Mouse (Mus musculus) layer of hippocampus, postnatal 10 days (tissue): ENCODE results near the gene Twsg1. TPM values are rescaled to one million over a fixed set of nuclear protein-coding genes. Genes with fewer than 3 reads are reported as not detected.

Source experiments
- DNase-seq, 2 experiments: peaks; one replicate each; pipeline ENCODE4 v3.0.0; 2021; ENCODE audit warnings: low spot score in 2 of 2
- total RNA-seq, 2 experiments: library from RNA; stranded (reverse); gene quantifications; 2 replicates each; pipeline ENCODE4 v1.2.3; 2021

Twsg1 gene
- total RNA-seq, 2 experiments from 2014 or later: 34.8 to 35.3 TPM

DNA sequence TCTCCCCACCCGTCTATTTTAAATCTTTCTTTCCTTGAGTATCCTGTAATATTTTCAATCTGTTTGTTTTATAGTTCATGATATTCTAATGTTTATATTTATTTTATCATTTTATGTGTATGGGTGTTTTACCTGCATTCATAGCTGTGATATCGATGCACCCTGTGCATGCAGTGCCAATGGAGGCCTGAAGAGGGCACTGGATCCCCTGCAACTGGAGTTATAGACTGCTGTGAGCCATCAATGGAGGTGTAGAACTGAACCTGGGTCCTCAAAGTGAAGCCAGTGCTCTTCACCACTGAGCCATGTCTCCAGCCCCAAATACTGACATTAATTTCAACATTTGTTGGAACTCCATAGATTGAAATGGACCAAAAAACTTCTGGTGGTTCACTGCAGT is 17.3 kb downstream of the Twsg1 start:
- no peak for DNase-seq

DNA sequence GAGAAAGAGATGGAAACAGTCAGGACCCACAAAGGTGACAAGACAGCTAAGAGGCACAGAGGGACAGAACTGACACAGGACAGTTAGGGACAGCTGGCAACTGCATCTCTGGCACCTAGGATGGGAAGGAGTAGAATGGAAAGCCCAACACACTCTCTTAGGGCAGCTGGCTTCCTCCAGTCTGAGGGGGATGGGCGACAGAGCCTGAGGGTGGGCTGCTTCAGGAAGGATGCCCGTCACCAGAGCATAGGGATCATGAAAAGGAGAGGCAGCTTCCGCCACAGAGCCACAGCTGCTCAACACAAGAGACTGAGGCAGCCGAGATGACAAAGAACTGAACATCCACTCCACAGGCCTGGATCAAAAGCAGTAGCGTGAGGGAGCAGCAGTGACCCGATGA is 19.5 kb downstream of the Twsg1 start:
- peak in 1 of 2 experiments; percentile 27 for DNase-seq

DNA sequence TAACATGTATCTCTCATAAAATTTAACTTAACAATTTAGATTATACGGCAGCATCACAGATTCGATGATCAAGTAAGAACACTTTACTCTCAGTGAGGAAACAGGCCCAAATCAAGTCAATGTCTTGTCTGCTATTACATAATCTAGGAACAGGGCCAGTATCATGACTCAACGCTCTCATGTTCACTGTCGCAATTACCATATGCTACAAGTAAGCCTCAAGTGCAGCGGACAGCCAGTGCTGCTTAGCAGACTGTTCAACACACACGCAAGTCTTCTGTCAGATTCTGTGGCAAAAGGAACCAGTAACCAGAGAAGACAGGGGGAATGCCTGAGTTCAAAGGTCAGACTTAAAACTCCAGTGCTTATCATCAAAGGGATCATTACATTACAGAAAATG is 20.1 kb downstream of the Twsg1 start:
- no peak for DNase-seq

DNA sequence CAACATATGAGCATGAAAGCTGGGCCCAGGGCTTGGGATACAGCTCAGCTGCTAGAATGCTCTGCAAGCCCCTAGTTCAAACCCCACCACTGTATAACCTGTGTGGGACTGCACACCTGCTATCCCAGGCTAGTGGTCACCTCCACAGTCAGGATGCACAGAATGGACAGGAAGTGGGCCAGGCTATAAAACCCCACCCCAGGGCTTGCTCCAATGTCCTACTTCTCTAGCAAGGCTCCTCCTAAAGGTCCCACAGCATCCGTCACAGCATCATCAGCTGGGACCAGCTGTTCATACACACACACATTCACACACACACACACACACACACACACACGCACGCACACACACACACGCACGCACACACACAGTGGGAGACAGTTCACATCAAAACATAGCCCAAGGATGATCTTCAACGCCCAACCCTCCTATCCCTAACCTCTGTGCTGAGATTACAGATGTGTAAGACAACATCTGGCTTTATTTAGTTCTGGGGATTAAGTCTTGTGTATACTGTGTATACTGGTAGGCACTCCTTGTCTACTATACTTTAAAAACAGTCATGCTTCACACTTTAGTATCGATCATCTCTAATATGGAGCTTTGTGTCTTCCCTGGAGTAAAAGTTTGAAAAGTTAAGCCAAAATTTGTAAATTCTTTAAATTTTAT is 20.7 kb downstream of the Twsg1 start:
- DNase-seq: no peak

DNA sequence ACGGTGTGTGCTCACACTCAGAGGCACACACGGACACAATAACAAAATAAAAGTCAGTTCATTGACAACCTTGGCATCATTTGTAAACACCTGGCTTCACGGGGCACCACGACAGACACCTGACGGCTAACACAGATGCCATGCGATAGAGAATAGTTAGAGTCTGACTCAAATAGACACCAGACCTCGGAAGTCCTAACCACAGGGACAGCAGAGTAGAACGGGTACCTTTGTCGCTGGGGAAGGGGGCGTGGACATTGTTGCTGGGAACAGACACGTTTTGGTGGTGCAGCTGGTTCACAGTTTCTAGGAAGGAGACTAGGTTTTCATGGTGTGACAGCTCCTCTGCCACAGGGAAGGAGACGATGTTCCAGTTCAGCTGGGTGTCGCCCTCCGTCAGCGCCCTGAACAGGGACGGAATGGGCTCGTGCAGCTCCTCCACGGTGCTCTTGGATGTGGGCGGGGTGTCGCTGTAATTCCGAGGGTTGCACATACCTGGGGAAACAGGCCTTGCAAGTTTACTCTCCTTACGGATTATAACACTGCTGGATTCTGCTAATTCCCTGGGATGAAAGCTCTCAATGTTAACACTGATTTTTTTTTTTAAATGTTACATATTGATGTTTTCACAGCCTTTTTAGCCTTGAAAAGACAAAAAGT is 21.6 kb downstream of the Twsg1 start:
- DNase-seq: no peak

DNA sequence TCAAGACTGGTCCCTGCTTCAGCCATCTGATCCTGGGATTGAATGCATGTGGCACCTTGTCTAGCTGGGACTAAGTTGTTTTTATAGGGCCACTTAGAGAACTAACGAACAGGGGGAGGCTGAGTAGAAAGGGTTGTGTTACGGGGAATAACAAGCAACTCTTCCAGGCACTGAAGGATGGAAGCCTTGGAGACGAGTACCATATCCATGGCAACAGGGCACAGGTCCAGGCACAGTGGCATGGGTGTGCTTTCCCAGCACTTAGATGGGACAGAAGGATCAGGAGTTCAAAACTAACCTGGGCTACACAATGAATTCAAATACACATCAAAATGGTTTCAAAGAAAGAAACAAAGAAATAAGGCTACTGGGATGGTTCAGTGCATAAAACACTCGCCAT is 23.9 kb downstream of the Twsg1 start:
- DNase-seq: peak; percentile 70 to 71

DNA sequence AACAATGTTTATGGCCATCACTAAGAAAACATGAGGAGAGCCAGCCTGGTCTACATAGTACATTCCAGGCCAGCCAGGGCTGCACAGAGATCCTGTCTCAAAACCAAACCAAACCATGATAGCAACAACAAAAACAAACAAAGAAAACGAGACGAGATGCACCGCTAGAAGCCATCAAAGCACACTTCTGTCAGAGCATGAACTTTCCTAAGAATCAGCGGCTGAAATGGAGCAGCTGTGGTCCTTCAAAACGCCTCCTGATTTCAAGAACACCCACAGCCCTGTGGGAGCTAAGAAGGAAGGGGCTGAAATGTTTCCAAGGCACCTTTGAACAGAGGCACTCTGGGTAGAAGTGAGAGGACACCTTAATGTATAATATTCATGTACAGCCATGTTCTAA is 26.8 kb downstream of the Twsg1 start:
- no peak for DNase-seq

DNA sequence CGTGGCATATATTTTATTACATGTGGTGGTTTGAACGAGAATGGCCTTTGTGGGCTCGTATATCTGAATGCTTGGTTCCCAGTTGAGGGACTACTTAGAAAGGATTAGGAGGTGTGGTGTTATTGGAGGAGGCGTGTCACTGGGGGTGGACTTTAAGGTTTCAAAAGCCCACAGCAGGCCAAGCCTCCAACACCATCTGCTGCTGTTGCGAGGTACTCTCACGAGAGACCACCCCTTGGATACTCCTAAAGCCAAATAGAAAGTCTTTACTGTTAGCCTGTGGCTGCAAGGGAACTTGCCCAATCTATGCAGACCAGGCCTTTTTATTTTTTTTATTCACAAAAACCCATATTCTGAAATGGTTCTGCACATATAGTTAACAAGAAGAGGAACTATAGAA is 29.1 kb downstream of the Twsg1 start:
- no peak for DNase-seq

DNA sequence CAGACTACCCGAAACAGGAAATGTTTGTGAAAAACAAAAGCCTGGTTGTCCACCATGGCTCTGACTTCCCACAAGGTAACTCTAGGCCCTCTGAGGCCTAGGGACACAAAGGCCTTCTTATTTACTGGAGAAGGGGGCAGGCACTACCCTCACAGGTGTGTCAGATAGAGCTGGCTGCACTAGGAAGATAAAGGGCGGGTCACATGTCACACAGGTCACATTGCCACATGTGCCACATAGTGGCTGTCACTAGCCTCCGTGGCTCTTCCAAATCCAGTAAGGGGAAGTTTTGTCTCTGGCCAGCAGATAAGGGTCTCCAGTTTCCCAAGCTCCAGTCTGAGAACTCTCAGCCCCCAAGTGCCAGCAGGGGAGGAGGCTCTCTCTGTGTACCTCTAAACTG is 31.8 kb downstream of the Twsg1 start:
- no peak for DNase-seq

DNA sequence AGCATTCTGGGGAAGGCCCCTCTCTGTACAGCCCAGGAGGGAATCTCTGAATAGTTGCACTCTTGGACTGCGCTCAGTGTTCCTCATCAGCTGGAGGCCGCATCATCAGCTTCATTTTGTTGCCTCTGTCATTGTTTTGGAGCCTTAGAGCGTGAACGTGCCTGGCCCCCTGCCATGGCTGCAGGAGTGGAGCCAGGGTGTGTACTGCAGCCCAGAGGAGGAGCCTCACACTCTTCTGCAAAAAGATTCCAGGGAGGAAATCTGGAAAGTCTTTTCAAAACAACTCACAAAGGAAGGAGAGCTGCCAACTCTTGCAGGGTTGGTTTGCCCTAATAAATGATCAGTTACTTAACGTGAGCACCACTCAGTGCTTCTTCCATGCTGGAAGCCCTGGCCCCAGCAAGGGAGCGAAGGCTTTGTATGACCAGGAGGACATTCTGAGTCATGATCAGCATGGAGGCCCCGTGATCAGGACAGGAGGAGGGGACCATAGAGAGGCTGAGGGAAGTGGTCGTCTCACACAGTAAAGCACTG is 34.8 kb downstream of the Twsg1 start:
- peak; percentile 83 to 87 for DNase-seq

DNA sequence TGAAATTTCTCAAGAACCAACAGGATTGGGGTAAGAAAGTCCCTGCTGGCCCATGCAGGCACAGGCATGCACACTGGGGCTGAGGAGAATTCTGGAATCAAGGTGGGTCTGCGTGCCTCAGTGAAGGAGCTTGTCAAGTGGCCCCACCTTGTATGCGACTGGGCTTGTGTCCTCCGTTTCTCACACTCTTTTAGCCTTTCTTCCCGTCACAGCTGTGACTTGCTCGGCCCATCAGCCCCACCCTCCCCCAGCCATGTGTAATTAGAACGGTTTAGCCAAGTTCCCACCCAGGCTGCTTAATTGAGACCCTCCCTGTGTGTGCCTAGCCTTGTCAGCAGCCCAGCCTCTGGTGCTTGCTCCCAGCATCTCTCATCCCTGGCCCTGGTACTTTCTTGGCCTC is 36.9 kb downstream of the Twsg1 start:
- DNase-seq: no peak

DNA sequence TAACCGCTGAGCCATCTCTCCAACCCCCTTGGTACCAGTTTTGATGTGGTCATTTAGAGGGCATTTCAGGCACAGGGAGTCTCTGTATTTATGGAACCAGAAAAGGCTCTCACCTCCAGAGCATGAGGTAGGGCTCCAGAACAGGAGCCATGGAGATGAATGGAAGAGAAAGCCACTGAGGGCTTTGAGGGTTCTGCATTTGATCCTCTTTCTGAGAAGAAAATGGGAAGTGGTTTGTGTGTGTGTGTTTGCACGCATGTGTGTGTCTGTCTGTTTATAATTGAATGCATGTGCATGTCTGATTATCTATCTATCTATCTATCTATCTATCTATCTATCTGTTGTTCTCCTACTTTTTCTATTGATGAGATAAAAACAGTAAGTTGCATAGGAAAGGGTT is 38.8 kb downstream of the Twsg1 start:
- no peak for DNase-seq

DNA sequence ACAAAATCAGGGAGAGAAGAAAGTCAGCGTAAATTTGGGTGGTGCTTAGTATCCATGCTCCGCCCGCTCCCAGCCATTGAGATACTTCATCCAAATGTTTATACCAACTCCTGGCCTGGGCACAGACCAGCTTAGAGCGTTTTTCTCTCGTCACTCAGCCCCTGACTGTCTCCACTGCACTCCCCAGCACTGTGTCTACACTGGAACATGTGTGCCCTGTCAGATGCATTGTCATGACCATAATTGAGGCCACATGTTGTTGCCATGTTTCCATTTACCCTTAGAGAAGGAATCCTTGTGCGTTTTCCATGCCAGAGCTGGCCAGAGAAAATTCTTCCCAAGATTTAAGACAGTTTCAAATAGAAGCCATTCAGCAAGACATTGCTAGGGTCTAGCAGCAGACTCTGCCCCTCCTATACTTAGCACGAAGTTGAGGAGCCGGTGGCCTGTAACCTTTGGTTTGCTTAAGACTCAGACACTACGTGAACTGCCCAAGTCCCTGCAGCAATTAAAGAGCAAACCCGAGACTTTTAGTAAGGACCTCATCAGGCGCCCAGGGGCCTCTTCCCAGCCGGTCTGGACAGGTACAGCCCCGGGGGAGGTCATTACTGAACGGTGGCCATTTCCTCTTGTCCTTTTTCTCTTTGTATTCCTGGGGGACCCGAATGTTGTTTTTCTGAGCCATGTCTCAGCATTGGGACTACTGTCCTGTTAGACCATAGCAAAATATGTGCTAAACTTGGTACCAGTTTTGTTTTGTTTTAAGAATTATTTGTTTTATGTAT is 39.5 kb downstream of the Twsg1 start:
- DNase-seq: no peak

DNA sequence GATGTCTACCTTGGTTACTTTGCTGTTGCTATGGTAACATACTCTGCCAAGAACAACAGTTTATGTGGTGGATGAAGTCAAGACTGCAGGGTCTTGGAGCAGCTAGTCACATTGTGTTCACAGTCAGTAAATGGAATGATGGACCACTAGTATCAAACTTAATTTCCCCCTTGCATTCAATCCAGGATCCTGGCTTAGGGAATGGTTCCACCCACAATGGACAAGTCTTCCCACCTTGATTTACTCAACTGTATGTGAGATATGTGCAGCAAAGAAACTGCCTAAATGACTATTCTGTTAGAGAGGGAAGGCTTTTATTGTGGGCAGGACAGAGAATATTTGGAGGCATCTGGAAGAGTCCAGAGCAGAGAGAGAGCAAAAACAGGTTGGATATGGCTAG is 42.8 kb downstream of the Twsg1 start:
- DNase-seq: no peak

DNA sequence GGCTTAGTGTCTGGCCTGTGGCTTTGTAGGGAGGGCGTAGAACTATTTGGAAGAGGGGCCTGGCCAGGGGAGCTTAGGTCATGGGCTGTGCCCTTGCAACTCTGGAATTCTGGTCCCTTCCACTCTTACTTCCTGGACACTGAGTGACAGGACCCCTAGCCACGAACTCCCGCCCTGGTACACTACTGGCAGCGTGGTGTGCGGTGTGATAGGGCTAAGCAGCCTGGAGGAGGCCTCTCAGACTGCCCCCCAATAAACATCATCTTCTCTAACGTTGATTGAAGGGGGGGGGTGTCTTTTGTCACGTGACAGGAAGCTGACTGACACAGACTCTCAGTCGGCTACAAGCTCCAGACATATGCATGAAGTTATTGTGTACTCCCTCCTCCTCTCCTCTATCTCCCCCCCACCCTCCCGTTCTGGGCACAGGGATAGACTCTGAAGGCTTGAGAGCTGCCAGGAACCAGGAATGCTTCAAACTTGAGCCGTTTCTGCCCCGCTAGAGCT is 44.1 kb downstream of the Twsg1 start:
- DNase-seq: no peak

DNA sequence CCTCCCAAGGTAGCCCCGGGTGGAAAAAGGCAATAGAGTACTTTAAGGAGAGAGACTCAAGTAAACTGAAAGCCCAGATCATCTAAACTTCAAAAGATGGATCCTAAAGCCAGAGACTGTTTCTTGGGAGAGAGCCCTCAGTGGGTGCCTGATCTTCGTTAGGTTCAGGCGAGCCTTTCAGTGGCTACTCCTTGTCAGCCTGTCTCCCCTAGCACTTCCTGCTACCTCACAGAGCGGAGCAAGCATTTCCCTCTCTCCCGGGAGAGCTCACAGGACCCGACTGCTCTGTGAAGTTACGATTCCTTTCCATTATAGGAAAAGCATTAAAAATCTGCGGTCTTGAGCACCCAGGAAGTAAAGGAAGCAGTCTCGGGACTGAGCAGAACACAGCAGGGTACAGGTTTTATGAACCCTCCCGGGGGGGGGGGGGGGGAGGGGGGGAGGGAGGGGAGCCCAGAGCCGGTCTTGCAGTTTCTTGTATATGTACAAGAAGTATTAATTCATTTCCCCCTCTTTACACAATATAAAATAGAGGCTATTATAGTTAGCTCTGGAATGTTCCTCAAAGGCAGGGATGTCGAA is 44.6 kb downstream of the Twsg1 start:
- DNase-seq: no peak

DNA sequence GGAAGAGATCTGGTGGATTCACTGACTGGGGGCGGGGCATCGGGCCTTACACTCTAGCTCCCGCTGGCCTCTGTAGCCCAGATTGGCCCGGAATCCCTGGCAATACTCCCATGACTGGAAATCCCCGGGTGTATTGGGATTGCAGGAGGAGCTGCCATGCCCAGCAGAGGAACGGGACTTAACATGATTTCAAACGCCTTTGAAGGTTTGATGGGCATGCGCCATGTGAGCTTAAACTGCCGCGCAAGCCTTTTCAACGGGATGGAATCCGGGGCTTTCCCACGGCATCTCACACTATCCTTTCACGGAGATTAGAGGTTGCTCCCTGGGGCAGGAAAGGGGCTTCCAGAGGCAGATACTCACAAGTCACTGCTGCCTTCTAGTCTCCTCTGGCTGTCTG is 45.8 kb downstream of the Twsg1 start:
- DNase-seq: no peak

DNA sequence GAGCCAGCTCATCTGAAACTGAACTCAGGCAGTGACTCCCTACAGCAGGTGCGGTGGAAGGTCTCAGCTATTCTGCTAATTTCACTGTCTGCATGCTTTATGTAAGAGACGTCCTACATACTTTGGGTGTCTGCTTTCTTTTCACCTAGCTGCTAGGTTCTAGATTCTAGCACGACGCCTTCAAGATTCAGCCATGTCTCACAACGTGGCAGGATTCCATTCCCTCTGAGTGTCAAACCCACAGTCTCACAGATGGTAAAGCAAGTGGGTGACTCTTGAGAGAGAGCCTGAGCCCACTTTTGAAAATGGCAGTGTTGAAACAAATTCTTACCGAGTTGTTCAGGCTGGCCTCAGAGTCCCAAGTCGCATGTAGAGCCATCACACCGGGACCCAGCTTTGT is 47.2 kb downstream of the Twsg1 start:
- DNase-seq: no peak

DNA sequence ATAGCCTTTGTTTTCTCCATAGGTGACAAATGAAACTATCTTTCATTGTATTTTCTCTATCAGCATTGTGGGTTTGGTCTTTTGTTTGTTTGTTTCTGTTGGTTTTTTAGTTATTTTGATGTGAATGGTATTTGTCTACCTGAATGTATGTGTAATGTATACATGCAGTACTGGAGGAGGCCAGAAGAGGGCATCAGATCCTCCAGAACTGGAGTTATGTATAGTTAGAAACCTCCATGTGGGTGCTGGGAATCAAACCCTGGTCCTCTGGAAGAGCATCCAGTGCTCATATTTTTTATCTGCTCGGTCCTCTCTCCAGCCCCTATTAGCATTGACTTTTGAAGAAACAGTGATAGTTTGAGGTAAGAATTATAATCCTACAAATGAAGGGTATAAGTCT is 48.0 kb downstream of the Twsg1 start:
- DNase-seq: no peak

DNA sequence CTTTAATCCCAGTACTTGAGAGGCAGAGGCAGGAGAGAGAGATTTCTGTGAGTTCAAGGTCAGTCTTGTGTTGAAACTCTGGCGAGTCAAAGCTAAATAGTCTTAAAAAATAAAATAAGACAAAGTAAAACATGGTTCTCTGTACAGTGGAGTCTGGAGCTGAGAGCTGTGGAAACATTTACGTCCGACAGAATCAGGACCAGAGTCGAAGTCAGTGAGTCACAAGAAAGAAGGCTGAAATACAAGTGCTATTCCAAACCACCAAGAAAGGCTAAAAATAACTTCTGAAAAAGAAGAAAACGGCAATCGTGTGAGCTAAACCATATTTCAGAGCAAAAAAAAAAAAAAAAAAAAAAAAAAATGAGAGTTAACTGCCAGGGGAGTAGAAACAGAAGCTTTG is 48.7 kb downstream of the Twsg1 start:
- DNase-seq: no peak

DNA sequence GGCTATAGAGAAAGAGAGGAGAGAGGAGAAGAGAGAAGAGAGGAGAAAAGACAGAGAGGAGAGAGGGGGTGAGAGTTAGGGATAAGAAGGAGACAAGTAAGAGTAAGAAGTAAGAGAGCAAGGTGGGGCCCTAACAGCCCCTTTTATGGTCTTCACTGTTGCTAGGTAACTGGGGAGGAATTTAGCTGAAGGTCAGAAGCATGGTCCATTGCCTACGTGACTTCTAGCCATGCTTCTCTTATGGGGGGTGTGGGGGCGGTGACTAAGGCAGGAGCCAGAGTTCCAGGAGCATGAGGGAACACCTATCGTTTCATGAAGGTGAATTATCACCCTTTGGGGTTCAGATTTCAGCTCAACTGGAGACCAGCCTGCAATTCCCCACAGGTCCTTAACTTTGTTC is 55.0 kb downstream of the Twsg1 start:
- DNase-seq: no peak

DNA sequence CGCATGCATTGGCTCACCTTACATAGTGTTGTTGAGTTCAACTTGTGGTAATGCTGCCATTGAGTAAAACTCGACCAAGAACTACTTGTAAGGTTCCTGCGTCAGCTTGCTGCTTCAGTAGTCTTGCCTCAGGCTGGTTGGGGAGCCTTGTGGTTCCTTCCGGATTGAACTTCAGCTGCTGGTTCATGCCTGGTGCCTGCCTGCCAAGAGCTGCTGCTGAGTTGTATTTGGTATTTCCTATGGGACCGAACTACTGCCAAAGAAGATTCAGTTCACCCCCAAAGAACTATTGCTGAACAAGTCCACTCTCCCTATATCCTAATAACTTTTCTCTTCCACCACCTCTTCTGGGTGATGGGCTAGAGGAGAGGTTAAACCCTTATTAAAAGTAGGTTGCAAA is 61.5 kb downstream of the Twsg1 start:
- DNase-seq: no peak
